Mouse (Mus musculus) megakaryocyte, embryonic 14.5 days (primary cell): ENCODE measurements at regions not wholly inside any gene's neighbourhood (a gene's known extent, or its start where the extent isn't known, plus 50 kb on each side); places are given as distances from the start of the nearest gene placed in this dataset.

ENCODE experiments used
- H3K27me3 ChIP-seq: replicated peaks from 2 replicates; pipeline ENCODE3; 2012; ENCODE audit warnings: inconsistent platforms
- H3K36me3 ChIP-seq: replicated peaks from 2 replicates; pipeline ENCODE3; 2012; ENCODE audit warnings: low read length, inconsistent platforms, mixed read lengths
- H3K4me1 ChIP-seq: 2 replicates; pipeline ENCODE4 v1.6.1; 2012; ENCODE audit warnings: inconsistent platforms
- H3K4me3 ChIP-seq: replicated peaks from 2 replicates; pipeline ENCODE3; 2012; ENCODE audit warnings: moderate library complexity, mild to moderate bottlenecking, inconsistent platforms
- H3K9me3 ChIP-seq: 2 replicates; pipeline ENCODE4 v1.6.1; 2012; ENCODE audit warnings: inconsistent platforms
- FLI1 ChIP-seq: IDR thresholded peaks from 2 replicates; pipeline ENCODE4 v1.6.1; 2012; ENCODE audit warnings: low read length, inconsistent platforms, mixed read lengths
- GATA1 ChIP-seq: IDR thresholded peaks from 3 replicates; pipeline ENCODE4 v1.6.1; 2012; ENCODE audit warnings: mixed read lengths, low read length, inconsistent platforms, borderline replicate concordance

DNA sequence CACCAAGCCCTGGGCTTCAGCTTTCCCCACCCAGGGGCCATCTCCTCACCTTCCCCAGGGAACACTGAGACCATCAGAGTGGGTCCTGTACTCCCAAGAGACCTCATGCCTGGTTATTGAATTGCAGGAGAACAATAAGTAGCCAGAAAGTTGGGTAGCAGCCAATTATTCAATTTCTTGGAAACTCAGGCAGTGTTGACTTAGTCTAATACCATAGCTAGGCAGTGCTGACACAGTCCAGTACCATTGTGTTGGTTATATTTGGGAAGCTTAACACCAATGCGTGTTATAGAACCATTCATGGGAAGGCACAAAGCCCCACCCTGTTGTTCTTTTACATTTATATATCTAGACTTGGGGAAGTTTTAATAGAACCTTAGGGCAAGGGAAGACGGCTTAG, 131.9 kb downstream of the Diras2 start:
- TF ChIP-seq FLI1: no peak
- TF ChIP-seq GATA1: no peak
- no peaks in the 10 kb centered on the region for H3K36me3 ChIP-seq
- H3K4me1 ChIP-seq: no peaks in the 10 kb centered on the region
- peaks cover 5% of the 10 kb centered on the region for H3K27me3 ChIP-seq
- no peak overlapping the region for H3K4me3 ChIP-seq
- peaks cover 12% of the 10 kb centered on the region for H3K9me3 ChIP-seq

DNA sequence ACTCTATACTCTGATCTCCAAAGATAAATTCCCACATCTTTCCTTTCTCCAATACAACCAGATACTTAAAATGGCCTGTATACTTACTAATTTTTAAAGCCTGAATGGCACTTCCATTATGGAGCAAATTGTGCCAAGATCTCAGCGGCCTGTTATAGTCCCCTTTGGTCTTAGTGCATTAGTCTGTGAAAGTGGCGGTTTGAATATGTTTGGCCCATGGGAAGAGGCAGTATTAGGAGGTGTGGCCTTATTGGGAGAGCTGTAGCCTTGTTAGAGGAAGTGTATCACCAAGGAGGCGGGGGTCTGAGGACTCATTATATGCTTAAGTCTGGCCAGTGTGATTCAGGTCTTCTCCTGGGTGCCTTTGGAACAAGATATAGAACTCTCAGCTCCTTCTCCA, 127.3 kb downstream of the Diras2 start:
- no peak for TF ChIP-seq FLI1
- TF ChIP-seq GATA1: no peak
- no peaks in the 10 kb centered on the region for H3K36me3 ChIP-seq
- H3K4me1 ChIP-seq: peaks cover 4% of the 10 kb centered on the region
- peaks cover 6% of the 10 kb centered on the region for H3K27me3 ChIP-seq
- peaks cover 4% of the 10 kb centered on the region; the same call in 1 of the 2 replicates for H3K9me3 ChIP-seq
- H3K4me3 ChIP-seq: no peak overlapping the region

DNA sequence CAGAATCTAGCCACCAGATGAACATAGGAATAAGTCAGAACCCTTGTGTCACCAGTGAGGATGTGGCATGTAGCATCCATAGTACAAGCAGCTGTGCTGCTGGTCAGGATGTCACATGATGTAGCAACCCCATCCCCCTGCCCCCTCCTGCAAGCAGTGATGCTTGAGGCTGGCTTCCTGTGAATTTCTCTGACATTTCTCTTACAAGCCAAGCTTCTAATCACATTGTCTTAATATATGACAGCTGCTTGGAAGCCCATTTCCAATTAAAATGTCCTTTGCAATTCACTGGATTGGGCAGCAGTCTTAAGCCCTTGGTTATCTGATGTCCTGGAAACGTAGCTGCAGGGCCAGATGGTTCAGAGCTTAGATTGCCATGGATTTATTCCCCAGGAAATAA, 114.8 kb downstream of the Diras2 start:
- Histone ChIP-seq H3K27me3 (peaks cover 2% of the 10 kb centered on the region), H3K9me3 (peaks cover 10% of the 10 kb centered on the region), H3K4me3 (peak overlapping the region; percentile 62), H3K4me1 (peaks cover 34% of the 10 kb centered on the region), H3K36me3 (no peaks in the 10 kb centered on the region)
- TF ChIP-seq GATA1 (no peak), FLI1 (no peak)

DNA sequence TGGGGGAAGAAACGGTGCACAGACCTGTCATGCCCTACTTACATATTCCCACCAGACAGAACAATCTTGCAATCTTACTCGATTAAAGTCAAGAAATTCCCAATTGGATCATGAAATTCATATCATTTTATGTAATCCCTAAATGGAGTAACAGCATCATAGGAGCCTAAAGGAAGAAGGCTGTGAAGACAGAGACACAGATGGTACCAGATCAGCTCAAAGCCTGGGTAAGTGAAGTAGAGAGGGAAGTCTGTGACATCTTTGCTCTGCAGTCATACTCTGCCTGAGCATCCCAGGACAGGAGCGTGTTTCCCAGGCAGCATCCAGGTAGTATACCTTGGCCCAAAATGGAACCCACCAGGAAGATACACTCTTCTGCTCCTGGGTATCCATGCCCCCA, 108.6 kb downstream of the Diras2 start:
- Histone ChIP-seq H3K4me3 (no peak overlapping the region), H3K4me1 (peaks cover 5% of the 10 kb centered on the region), H3K9me3 (no peaks in the 10 kb centered on the region), H3K36me3 (no peaks in the 10 kb centered on the region), H3K27me3 (peaks cover 37% of the 10 kb centered on the region)
- no peak for TF ChIP-seq GATA1
- no peak for TF ChIP-seq FLI1

DNA sequence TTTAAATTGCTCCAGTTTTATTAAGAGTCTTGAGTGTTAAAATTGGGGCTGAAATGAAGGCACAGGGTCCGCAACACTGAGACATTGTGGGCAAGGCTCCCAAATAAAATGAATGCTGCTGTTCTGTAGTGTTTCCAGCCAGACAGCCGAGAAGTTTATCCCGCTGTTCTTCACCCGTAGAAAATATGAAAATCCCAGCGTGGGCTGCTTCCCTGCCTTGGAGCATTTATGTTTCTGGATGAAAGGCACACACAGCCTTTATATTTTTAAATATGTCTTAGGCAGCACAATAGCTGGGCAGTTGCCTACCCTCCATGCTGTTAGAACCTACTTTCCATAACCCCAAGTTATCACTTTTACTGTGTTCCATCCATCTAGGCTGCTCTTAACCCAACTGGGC, 102.6 kb downstream of the Diras2 start:
- no peak for TF ChIP-seq FLI1
- no peak for TF ChIP-seq GATA1
- Histone ChIP-seq H3K9me3 (peaks cover 14% of the 10 kb centered on the region), H3K36me3 (no peaks in the 10 kb centered on the region), H3K27me3 (peaks cover 60% of the 10 kb centered on the region), H3K4me1 (peaks cover 9% of the 10 kb centered on the region; the same call in 1 of the 2 replicates), H3K4me3 (no peak overlapping the region)

DNA sequence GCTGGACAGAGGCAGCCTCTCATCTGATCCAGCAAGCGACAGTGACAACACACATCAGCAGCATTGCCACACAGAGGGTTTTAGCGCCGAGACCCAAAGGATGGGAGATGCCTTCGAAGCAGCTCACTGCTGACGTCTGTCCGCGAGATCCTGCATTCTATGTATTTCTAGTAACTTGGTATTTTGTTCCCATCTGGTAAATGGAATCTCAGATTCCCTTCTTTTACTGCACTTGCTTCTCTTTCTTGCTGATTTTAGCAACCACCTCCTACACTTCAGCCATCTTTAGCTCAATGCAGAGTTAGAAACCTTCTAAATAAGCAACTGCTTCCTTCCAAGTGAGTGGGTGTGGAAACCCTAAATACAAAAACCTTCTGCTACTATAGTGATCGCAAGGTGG, 94.3 kb downstream of the Diras2 start:
- H3K27me3 ChIP-seq: peaks cover 45% of the 10 kb centered on the region
- no peaks in the 10 kb centered on the region for H3K36me3 ChIP-seq
- TF ChIP-seq FLI1 (no peak), GATA1 (no peak)
- H3K4me1 ChIP-seq: peaks cover 7% of the 10 kb centered on the region; the same call in 1 of the 2 replicates
- H3K4me3 ChIP-seq: no peak overlapping the region
- no peaks in the 10 kb centered on the region for H3K9me3 ChIP-seq

DNA sequence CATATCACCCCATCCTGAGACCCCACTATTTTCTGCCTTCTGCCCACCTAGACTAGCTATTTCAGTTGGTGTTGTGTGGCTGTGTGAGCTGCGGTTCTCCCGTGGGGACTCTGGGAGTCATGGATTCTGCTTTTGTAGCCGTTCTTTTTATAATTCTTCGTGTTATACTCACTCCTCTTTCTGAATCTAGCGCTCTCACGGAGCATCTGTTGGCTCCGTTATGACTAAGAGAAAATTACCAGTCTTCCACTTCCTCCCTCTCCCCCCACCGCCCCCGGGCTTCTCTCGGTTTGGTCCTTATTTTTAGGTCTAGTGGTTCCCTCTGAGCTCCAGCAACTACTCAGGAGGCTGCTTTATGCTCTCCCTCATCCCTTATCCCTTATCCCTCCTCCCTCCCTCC, 85.6 kb downstream of the Diras2 start:
- Histone ChIP-seq H3K27me3 (peaks cover 32% of the 10 kb centered on the region), H3K4me1 (peaks cover 6% of the 10 kb centered on the region; the same call in 1 of the 2 replicates), H3K4me3 (no peak overlapping the region), H3K9me3 (no peaks in the 10 kb centered on the region), H3K36me3 (no peaks in the 10 kb centered on the region)
- TF ChIP-seq FLI1: no peak
- no peak for TF ChIP-seq GATA1

DNA sequence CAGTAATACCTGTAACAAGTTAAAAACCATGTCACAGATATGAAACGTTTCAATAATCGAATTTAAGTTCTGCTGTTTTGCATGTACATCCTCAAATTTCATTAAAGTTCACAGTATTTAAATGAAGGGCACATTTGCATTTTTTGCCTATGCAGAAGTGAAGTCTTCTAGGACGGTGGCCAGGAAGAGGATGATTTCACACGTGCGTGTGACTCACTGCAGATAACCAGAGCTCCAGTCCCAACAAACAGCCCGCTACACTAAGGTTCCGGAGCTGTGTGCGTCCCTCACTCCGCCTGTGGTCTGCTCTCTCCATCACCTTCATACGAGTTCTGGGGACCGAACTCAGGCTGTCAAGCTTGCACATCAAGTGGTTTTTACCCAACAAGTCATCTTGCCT, 82.2 kb downstream of the Diras2 start:
- Histone ChIP-seq H3K36me3 (no peaks in the 10 kb centered on the region), H3K4me3 (no peak overlapping the region), H3K9me3 (no peaks in the 10 kb centered on the region)

DNA sequence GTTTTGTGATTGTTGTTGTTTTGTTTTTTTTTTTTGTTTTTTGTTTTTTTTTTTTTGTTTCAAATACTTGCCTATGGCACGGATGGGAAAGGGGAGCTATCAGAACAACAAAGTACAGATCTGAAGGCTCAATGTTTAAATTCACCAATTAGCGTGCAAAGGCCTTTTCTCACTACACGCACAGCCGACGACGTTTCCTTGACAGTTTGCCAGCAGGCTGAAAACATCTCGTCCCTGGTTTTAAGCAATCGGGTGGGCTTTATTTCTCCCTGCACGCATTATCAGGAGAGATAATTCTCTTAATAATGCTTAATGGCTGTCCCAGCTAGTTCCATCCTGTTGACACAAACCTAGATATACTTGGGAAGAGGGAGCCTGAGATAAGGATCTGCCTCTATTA, 79.6 kb downstream of the Diras2 start:
- Histone ChIP-seq H3K27me3 (peaks cover 18% of the 10 kb centered on the region), H3K9me3 (no peaks in the 10 kb centered on the region), H3K36me3 (no peaks in the 10 kb centered on the region), H3K4me3 (no peak overlapping the region), H3K4me1 (peaks cover 15% of the 10 kb centered on the region)
- no peak for TF ChIP-seq FLI1
- no peak for TF ChIP-seq GATA1

More for the DNA sequence above, 82.2 kb downstream of the Diras2 start:
- Histone ChIP-seq H3K27me3 (peaks cover 21% of the 10 kb centered on the region), H3K4me1 (peaks cover 6% of the 10 kb centered on the region; the same call in 1 of the 2 replicates)
- no peak for TF ChIP-seq FLI1
- no peak for TF ChIP-seq GATA1

DNA sequence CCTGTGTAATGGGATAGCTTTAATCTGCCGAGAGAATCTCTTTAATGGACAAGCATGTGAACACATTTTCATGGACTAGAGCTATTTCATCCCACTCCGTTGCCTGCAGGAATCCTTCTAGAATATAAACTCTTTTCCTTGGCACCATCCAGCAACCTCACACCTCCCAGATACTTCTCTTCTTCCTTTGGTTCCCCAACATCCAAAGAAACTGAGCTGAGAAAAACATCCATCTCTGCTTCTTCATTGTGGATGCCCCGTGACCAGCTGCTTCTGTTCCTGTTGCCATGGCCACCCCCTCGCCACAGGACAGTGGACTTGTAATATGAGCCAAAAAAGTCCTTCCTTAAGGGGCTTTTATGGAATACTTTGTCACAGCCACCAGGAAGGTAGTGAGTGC, 78.8 kb downstream of the Diras2 start:
- Histone ChIP-seq H3K36me3 (no peaks in the 10 kb centered on the region), H3K27me3 (peaks cover 14% of the 10 kb centered on the region), H3K4me3 (no peak overlapping the region), H3K9me3 (0 out of 2 replicates have a peak, but pooled peaks cover 3% of the 10 kb centered on the region), H3K4me1 (peaks cover 15% of the 10 kb centered on the region)
- TF ChIP-seq GATA1 (no peak), FLI1 (no peak)
